Mouse (Mus musculus) naive thymus-derived CD4-positive, alpha-beta T cell, adult 2 months (primary cell): ENCODE data around the gene Ctdspl.

ENCODE experiments used
- DNase-seq: peaks from one replicate; pipeline ENCODE4 v3.0.0-alpha.2; 2011; ENCODE audit warnings: low read depth

The Ctdspl gene

DNA sequence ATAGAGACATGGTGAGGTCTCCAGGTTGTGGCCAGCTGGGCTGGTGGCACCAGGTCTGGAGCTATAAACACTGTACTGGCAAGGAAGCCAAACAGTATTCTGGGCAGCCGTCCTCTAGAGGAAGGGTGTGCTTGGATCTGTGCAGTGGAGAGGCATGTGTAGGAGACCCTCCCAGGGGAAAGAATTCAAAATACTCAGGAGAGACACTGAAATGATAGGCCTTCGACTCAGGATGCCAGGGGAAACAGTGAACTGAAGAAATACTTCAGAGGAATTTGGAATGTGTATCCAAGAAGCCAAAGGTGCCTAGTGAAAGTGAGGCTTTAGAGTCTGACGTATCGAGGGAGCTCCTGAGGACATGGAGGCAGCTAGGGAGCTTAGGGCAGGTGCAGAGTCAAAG lies 23.4 kb downstream of the Ctdspl start:
- no peak for DNase-seq

DNA sequence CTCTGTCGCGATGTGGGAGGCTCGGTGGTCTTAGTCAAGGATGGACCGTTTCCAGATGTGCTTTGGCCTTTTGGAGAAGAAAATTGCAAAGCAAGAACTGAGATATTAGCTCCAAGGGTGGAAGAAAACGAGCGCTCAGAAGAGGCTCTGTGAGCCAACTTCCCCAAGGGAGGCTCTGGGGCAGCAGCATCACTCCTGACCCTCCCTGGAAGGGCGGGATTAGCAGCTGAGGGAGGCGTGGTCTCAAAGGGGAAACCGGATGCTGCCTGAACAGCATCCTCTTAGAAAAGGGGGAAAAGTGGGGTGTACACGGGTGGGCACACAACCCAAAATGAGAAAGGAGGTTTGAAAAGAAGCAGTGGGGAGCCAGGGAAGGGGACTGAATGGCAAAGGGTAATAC lies 23.8 kb downstream of the Ctdspl start:
- no peak for DNase-seq

DNA sequence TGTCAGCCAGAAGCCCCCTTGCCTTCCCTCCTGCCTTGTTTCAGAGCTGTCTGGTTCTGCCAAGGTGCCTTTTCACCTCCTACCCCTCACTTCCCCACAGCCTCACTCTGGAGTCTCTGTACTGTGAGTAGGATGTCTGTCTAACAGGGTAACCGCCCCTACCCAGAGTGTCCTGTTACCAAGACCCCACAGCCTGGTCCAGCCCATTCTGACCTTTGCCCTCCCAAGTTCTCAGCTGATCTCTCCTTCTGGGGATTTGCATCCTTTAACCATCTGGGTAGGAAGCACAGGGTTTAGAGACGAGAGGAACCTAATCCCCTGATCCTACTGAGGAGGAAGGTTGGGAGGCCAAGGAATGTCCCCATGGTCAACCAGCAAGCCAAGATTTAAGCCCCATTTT lies 24.5 kb downstream of the Ctdspl start:
- no peak for DNase-seq

DNA sequence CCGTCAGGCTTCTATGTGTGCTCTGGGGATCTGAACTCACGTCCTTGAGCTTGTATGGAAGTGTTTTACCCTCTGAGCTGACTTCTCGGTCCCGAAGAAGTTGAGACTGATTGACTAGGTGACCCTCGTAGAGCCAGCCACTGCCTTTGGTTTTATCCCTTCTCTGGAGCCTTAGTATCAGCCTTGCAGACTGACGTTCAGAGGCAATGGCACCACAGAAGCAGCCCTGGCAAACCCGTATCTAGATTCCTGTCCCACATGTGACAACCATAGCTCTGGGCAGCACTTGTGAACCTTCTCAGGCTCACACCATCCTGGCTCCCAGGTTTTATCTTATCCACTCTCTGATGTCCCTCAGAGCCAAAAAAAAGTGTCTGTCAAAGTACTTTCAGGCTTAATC lies 25.1 kb downstream of the Ctdspl start:
- no peak for DNase-seq

DNA sequence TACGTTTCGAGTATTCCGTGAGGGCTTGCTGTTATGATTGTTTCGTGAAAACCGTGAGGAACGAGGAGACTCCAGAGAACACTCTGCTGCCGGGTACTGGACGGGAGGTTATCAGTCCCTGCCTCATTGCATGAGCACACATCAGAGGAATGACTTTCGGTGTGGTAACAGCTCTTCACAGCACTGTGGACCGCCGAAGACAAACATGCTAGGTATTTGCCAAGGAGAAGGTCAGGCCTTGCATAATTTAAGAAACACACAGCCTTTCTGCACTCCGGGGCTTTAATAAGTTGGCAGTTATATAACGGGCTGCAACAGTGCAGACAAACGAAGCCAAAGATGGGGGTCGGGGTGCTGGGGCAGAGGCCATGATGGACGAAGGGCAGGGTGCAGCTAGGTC lies 25.9 kb downstream of the Ctdspl start:
- DNase-seq = no peak

DNA sequence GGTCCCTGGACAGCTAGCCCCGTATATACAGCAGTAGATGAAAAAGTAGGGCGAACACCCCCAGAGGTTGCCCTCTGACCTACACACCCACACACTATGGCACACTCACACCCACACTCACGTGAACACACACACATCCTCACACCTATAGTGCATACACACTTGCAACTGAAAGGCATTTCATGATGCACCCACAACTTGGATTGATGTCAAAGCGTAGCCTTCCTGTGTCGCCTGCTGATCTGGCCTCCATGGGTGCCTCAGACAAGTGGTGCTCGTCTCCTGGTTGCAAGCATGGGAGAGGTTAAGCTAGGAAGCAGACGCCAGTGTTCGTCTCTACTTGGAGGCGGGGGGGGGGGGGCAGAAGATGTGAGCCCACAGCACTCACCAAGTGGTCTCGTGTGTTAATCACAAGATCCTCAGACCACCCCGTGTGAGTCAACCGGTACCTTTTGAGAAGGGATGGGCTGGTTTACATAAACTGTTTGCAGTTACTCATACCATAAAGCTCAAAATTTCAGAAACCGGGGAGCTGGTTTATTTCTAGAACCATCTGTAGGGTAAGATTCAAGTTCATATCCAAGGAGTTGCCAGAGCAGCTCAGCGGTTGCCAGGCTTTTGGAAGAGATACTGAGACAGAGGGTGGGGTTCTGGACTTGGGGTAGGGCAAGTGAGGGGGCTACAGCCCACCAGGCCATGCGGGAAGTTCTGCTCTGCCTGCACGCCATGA lies 27.4 kb downstream of the Ctdspl start:
- DNase-seq = no peak

DNA sequence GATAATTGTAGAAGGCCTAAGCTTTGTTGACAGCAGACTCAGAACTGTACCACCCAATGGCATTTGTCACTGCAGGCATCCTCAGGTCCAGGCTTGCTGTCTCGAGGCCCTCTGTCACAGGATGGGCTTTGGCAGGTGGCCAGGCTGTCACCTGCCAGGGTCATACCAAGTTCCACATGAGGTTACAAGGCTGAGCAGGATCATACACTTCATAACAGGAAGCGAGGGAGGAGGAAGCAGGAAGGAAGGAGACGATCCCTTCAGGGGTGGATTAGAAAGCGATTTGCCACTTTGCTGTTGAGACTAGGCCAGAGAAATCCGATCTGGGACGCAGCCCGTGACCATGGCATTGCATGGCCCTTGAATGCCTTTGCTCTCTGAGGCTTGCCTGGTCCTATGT lies 32.5 kb downstream of the Ctdspl start:
- no peak for DNase-seq

DNA sequence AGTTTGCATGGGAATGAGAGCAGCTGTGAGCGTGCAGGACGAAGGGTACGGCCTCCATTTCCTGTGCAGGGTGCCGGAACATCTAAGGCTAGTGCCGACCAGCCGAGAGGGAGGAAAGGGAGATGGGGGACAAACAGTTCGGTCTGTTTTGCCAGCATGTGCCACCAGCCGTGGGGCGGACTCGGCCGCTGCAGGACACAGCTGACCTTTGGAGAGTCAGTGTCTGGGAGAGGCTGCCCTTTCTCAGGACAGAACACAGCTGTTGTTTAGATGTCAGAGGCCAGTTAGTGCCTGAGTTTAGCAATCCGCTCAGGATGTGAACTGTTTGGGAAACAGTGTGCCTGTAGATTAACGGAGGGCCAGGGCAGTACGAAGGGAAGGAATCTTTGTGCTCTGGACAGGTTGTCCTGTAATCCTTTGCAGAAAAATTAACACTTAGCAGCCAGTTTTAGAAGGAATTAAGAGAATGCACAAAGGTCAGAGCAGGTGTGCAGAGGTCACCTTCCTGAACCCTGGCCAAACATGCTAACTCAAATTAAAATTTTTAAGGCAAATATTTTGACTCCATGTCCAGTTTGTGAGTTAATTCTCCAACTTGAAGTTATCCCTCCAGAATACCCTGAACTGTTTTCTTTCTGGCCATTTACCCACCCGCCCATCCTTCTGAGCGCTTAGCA lies 34.3 kb downstream of the Ctdspl start:
- DNase-seq = no peak

DNA sequence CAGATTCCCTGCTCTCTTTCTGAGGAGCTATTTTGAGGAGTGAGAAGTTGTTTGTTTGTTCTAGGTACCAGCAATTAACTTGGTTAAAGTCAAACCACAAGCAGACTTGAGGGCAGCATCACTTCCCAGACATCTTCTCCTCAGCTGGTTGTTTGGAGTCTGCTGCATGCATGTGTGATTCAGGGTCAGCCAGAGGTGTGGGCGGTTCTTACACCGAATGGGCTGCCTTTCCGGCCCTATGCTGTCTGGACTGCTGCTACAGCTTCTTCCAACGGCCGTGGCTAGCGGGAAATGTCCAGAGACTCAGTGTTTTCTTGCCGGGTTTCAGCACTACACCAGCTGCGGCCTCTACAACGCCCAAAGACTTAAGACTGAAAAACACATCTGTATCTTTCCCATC lies 36.9 kb downstream of the Ctdspl start:
- DNase-seq = no peak

DNA sequence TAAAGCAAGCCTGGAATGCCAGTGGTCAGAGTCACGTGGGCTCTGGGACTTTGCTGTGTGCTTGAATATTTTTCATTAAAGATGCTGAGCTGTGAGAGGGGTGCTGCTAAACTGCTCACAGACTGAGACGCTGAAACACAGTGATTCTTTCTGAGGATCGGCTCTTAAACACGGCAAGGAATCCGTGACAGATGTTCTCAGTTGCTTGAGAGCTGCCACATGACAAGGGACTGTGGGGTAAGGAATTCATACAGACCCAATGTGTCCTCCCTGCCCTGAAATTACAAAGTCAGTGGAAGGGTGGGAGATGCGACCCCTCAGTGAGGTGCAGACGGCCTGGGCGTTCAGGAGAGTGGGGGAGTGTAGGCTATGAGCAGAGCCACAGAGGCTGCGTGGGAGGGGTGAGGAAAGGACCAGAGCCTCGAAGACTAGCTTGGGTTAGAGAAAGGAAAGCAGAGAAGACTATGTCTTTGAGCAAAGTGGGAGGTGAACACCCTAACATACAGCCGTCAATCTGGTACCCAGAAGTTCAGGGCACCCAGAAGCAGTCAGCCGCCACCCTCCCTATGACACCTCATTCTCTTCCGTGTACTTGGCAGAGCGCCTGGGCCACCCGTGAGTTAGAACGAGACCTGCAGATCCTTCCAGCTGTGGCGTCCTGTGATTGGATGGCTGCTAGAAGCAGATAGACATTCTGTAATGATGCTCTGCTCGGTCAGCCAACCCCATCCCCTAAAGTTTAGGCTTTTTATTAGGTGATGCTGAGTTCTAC lies 38.2 kb downstream of the Ctdspl start:
- no peak for DNase-seq

DNA sequence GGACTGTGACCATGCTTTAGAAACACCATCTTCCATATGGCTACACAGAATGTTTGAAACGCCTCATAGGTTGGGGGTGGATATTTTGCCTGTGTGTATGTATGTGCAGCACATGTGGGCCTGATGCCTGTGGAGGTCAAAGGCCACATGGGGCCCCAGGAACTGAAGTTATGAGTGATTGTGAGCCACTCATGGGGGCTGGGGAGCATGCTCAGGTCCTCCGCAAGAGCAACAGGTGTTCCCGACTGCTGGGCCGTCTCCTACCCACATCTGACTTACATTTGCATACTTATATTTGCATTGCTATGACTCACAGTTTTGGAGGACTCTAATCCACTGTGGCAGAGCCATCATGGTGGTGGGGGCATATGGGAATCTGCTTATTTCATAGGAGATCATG lies 43.6 kb downstream of the Ctdspl start:
- DNase-seq = no peak

DNA sequence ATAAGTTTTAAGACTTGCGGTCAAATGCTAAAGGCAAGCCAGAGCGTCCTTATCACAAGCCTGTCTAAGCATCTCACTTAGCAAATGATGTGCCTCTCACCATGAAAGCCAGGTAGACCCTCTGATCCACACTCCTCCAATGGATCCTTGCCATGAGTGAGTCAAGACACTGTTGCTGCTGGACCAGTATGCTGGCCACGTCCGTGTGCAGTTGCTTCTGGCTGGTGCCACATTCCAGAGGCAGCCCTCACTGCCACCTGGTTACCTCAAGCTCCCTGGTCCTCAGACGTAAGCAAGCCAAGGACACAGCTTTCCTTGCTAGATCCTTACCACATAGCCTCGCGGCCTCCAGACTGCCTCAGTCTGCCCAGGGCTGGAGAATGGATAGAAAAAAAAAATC lies 46.8 kb downstream of the Ctdspl start:
- DNase-seq = no peak

DNA sequence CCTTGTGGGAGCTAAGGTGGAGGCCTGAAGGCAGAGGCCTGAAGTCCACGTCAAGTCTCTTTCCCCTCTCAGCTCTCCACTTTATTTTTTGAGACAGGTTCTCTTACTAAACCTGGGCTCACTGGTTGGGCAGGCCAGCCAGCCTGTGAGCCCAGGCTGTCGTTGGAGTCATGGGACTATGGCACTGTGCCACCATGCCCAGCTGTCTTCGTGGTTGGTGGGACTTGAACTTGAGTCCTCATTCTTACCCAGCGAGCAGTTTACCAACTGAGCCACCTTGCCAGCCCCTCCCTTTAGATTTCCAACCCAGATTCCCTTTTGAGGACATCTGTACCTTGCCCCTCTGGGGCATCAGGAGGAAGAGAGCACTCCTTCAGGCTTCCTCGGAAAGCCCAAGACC lies 47.3 kb downstream of the Ctdspl start:
- DNase-seq = no peak

DNA sequence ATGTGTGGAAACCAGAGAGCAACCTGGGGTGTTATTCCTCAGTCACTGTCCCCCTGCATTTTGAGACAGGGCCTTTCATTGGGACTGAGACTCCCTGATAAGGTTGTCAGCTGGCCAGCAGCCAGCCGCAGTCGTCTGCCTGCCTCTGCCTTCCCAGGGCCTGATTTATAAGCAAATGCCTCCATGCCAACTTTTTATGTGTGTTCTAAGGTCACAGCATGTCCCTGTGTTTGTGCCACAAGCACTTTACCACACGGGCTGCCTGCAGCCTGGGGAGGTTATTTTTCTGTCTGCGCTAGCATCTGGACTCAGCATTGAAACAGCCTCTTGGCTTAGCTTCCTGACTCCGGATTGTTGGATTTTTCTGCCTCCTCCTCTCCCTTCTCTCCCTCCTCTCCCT lies 47.9 kb downstream of the Ctdspl start:
- no peak for DNase-seq

DNA sequence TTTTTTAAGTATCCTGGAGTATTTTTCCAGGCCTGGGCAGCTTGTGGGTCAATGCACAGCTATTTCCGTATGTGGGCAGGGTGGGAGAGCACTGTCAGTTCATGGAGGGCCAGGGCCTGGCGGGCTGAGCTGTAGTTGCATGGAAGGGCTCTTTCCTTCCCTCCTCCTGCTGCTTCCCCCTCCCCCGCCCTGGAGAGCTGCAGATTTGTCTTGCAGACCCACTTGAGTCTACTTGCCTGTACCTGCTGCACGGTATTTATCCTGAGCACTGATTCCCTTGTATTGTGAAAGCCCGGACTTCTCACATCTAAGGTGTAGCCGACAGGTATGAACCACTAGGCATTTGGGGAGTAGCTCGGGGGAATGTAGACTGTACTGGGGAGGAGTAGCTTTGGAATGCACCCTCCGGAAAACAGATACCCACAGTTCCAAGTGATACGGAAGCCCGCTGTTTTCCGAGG lies 49.0 kb downstream of the Ctdspl start:
- no peak for DNase-seq

DNA sequence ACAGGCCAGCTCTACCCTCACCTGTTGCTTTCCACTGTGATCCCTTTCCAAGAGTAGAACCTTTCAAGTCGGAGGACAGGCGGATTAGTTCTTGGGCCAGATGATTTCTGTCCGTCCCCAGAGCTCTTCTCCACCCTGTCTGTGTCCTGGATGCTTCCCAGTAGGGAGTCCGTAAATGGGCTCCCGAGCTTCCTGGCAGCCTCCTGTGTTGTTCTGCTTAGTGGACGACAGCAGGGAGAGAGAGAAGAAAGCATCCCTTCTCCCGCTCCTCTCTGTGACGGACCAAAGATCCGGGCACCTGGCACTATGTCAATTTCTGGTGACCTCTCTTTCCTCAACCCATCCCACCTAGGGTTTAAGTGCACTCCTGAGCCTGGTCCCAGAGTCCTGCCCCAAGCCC lies 49.5 kb downstream of the Ctdspl start:
- DNase-seq = no peak

DNA sequence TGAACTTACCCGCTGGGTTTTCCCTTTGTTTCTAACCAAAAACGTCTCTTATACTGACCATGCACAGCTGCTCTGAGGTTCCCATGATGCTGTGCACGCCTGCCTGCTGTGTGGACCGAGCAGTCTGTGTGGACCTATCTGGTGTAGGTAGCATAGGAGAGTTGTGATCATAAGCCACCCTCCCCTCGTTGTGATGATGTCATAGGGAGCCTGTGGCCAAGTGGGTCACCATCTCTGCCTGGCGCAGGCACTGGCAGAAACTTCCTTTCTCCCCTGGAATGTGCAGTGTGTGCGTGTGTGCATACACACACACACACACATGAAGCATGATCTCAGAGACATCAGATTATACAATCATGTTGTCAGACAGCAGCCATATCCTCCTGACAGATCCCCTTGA lies 50.3 kb downstream of the Ctdspl start:
- DNase-seq = no peak

DNA sequence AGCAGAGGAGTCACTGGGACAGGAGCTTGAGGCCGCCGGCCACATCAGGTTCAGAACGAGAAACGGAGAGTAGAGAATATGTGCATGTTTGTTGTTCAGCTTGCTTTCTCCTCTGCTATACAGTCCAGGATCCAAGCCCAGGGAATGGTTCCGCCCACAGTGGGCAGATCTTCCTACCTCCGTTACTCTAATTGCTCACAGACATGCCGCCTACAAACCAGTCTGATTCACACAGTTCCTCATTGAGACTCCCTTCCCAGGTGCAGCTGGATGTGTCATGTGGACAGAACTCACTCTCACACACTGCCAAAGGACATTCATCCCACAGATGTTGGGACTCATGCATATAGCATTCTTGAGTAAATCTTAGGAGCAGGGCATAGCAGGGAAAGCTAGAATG lies 51.2 kb downstream of the Ctdspl start:
- DNase-seq = no peak

DNA sequence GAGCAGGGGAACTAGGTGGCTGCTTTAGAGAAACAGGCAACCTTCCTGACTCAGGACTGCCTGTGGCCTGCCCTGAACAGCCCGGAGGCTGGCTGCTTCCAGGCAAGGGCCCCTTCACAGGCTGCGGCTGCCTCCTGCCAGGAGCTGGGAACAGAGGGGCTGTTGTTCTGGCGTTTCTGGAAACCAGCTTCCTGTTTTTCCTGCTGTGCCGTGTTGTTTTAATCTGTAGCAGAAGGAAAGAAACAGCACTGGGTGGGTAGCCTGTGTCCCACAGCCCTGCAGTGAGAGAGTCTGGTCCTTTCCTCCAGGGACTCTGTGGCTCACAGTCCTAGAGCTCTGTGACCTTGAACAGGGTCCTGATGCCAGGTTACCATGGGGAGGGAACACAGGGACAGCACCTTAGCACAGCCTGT lies 54.2 kb downstream of the Ctdspl start:
- no peak for DNase-seq

DNA sequence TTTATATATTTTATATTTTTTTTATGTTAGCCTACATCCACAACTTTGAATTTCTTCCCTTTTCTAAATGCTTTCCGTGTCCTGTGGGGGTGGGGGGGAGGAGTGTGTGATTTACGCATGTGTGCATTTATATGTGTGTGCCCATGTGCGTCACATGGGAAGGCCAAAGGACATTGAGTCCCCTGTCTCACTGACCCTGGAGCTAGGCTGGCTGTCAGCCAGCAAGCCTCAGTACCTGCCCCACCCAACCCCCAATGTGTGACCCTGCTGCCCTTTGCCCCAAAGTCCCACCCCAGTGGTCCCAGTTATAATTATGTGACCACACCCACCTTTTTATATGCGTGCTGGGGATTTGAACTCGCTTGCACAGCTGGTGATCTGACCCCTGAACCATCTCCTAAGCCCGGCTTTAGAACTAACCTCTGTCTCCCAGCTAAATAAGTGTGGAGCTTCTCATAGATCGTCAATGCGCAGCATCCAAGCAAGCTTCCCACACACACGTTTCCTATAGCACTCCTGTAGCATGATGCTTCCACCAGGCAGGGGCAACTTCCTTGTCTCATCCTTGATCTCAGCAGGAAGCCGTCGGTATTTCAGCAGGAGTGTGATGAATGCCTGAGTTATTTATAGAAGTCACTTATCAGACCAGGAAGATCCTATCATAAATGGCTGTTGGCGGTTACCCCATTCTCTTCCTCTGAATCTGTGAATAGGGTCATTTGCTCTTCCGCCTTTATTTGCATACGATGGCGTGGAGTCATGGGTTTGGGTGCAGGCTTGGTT lies 58.6 kb downstream of the Ctdspl start:
- no peak for DNase-seq

DNA sequence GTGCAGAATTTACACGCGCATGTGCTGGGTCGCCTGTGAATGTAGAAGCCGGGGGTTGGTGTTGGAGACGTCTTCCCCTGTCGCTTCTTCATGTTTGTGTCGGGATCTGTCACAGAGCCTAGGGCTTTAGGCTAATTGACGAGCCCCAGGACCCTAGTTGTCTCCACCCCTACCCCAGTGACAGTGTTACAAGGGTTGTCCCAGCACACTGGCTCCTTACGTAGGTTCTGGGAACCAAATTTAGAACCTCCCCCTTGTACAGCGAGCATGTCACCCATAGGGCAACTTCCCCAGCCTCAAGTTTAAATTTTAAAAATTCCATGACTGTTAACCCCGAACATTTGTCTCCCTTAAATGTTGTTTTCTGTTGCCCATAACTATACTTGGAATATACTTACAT lies 60.0 kb downstream of the Ctdspl start:
- no peak for DNase-seq

DNA sequence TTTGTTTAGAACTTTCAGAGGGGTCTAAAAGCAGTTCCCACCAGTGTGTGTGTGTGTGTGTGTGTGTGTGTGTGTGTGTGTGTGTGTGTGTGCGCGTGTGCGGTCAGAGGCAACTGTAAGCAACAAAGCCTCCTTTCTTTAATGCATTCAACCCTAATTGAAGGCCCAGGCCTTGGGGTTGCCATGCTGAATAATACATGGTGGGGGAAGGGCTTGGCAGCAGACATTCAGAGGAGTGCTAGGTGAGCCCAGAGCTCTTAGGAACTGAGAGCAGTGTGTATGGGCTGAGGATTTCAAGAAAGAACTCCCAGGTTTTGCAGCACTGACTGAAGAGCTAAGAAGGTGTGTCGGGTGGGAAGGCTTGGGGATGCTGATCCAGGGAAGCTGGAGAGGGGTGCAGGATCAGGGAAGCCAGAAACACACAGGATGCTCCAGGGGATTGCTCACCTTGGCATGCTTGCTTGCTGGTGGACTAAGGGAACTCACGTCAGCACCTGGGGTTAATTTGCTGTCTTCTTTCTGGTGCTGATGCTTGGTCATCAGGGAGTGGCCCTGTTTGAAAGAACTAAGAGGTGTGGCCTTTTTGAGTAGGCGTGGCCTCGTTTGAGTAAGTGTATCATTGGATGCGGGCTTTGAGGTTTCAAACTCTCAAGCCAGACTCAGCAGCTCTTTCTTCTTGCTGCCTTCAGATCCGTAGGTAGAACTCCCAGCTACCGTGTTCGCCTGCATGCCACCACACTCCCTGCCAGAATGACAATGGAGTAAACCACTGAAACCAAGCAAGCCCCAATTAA lies 62.7 kb downstream of the Ctdspl start:
- DNase-seq = no peak
